Mouse (Mus musculus): ENCODE results near the gene Krt84.

- no peak for TF ChIP-seq CTCF (IDR thresholded peaks at IDR 0.05; ENCODE audit: low read depth)
- TF ChIP-seq EP300 (IDR thresholded peaks at IDR 0.05; ENCODE audit: low read depth): no peak
Measured at GRCm38 (mm10) chr15:101479666-101480060, 53.0 kb downstream of the Krt84 start.
